Mouse (Mus musculus): ENCODE data around the gene Pole. TPM values are rescaled to one million over a fixed set of nuclear protein-coding genes. Genes with fewer than 3 reads are reported as not detected.
A peak's percentile ranks its signal among the peaks of the same experiment; 100 is the strongest.

The Pole gene
- total RNA-seq, 2 experiments from 2014 or later, result 1.3 TPM

DNA sequence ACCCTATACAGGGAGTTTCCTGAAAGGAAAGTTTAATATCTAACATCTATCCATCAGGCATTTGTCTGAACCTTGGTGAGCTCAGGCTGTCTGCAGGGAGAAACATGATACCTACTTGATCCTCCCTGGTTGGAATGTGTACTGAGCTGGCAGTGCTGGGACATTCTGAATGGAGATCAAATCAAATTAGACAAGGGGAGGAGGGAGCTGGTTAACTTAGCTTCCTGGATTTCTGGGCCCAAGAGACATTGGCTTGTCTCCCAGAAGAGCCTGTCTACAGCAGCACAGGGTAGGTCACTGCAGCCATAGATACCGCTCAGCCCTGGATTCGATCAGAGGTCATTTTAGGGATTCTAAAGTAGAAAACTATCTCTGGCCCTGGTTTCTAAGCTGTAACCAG, 52.7 kb downstream of the Pole start:
- DNase-seq (ENCODE audit: low spot score in 2 of 2), result no peak
- intact Hi-C loops (cut with DNase I), result no loop called here

- intact Hi-C loops (cut with DNase I), result no loop called here
- DNase-seq (ENCODE audit: low spot score in 2 of 2), result peak in 1 of 2 experiments; percentile 8
Measured at GRCm38 (mm10) chr5:110342648-110343284, 56.7 kb downstream of the Pole start, which contains the start of gene P2rx2. Gene P2rx2 (minus strand): TSS chr5:110343212.

GRCm38 (mm10) chr5:110344524-110344923, 58.4 kb downstream of the Pole start, which contains the start of gene Lrcol1:
Gene Lrcol1 (plus strand): TSS chr5:110344730.
- intact Hi-C loops (cut with DNase I), result no loop called here

DNA sequence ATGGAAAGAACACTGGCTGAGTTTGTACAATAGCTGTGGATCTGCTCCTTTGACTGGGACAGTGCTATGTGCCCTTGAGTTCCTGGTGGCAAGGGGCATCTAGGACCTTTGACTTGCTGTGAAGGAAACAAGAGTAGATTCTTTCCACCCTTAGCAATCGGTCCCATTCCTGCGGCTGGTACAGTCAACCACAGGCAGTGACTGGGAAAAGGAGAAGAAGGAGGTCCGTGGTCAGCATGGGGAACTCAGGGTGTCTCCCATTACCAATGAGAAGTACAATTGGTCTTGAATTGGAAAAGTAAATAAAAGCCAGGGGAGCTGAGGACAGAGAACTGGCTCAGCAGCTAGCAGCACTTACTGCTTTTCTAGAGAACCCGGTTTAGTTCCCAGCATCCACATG, 59.4 kb downstream of the Pole start:
- intact Hi-C loops (cut with DNase I), result no loop called here

More at GRCm38 (mm10) chr5:110344524-110344923, 58.4 kb downstream of the Pole start, which contains the start of gene Lrcol1:
- no peak for DNase-seq (ENCODE audit: low spot score in 2 of 2)

DNA sequence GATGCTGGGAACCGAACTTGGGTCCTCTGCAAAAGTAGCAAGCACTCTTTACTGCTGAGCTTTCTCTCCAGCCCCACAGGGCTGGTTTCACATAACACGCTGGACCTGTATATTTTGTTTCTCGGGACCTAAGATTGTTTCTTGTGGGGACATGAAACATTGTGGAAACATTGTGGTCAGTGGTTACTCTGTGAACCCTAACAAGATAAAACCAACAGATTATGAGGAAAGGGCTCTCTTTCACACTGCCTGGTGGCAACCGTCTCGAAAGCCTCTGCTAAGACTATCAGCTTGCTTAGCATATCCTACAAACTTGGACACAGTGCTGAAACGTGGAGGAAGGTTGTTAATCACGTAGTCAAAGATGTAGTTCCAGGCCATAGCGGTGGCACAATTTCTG, 60.9 kb downstream of the Pole start:
- no peak for DNase-seq (ENCODE audit: low spot score in 2 of 2)
- intact Hi-C loops (cut with DNase I), result no loop called here

More for the DNA sequence above, 59.4 kb downstream of the Pole start:
- DNase-seq (ENCODE audit: low spot score in 2 of 2), result no peak

GRCm38 (mm10) chr5:110354716-110355115, 68.6 kb downstream of the Pole start:
- peak in 1 of 2 experiments; percentile 22 for DNase-seq (ENCODE audit: low spot score in 2 of 2)
- intact Hi-C loops (cut with DNase I), result no loop called here

DNA sequence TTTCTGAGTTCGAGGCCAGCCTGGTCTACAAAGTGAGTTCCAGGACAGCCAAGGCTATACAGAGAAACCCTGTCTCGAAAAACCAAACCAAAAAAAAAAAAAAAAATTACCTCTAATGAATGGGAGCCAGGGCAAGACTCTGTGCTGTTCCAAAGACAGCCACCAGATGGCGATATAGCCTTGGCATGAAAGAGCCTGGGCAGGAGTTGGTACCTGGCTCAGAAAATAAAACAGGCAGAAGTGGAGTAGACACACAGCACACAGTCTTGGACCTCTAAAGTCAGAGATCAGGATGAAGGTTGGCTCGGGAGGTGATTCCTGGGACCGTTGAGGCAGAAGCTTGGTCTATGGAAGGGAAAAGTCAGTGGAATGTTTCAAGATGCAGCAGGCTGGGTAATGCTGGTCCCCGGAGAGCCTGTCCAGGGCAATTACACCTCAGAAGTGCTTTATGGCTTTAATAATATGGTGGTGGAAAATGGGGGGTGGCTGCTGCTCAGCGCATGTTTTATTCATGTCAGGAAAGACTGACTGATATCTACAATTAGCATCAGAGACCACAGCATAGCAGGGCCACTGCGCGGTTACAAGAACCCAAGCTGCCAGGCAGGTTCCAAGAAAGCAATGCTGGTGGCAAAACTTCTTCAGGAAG, 71.5 kb downstream of the Pole start:
- intact Hi-C loops (cut with DNase I), result loop anchor here (2.0 kb wide), 2 partner anchors 75 to 279 kb away; no protein-coding TSS in a partner anchor
- DNase-seq (ENCODE audit: low spot score in 2 of 2), result peak; percentile 83 to 87

GRCm38 (mm10) chr5:110361465-110361864, 75.4 kb downstream of the Pole start:
- DNase-seq (ENCODE audit: low spot score in 2 of 2), result no peak
- intact Hi-C loops (cut with DNase I), result no loop called here

DNA sequence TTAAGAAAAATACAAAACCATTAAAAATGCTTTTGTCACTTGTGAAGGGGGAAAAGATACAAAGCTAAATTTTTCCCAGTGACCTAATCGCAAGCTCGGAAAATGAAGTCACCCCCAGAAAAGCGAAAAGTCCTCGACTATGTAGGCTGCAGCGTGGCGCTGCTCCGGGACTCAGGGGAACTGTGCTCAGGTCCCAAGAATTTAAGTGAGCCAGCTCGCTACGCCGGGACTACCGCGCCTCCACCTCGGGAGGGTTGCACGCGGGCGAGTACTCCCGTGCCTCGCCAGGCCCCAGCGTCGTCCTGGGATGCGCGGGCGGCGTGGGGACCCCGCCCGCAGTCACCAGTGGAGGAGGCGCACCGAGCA, 76.7 kb downstream of the Pole start:
- no peak for DNase-seq (ENCODE audit: low spot score in 2 of 2)
- intact Hi-C loops (cut with DNase I), result no loop called here

- DNase-seq (ENCODE audit: low spot score in 2 of 2), result peak; percentile 80 to 84
- intact Hi-C loops (cut with DNase I), result no loop called here
Measured at GRCm38 (mm10) chr5:110363179-110363821, 77.2 kb downstream of the Pole start.

DNA sequence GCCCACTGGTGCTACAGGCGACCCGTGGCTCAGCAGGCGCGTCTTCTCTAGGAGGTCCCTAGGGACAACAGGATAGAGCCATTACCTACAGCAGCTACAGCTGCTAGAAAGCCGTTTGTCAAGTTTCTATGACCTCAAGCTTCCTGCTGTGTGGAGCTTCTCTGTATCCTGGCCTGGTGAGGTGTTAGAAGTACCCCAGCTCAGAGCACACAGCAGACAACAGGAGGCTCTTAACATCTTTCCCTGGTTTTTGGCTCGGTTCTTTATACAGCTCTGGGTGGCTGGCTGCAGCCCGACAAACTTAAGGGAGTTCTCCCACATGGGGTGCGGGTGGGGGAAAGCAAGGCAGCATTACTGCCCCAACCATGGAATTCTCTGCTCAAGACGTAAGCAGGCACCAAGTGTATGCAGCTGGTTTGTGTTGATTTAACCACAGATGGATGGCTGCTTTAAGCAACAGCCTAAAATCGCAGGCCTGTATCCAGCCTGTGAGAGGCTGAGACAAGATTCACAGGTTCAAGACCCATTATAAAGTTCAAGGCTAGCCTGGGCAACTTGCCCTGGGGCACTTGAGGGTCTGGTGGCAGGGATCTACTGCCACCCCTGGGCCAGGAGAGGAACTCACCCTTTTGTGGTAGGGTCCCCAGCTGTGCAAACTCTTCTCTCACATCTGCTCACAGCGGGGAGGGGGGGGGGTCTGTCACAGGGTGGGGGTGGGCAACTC, 77.9 kb downstream of the Pole start:
- DNase-seq (ENCODE audit: low spot score in 2 of 2), result peak in 1 of 2 experiments; percentile 28
- intact Hi-C loops (cut with DNase I), result no loop called here

DNA sequence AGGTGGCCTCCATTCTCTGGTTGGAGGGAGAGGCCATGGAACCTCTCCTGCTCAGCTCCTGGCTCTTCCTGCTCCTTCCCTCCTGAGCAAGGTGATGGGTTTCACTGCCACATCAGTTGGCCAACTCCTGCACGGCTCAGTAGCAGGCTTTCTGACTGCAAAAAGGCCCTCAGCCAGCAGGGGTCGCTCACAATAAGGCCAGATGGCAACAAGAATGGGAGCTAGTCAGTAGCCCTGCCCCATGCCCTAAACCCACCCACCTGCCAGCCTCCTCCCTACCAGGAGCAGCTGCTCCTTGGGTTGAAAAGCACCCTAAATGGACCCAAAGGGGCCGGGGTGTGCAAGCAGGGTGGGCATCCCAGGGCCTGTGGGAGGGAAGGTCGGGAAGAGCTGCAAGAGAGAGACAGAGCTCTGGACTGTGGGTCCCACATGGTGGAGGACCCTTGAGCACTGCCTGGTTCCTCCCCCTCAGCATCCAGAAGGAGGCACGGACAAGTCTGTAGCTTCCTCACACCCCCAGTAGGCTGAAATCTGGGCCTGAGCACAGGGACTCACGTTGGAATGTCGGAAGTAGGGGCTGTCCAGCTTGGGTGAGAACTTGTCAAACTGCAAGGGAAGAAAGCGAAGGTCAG, 90.8 kb downstream of the Pole start:
- intact Hi-C loops (cut with DNase I), result loop anchor here (2.0 kb wide), 1 partner anchor 52 kb away; no protein-coding TSS in a partner anchor
- peak; percentile 65 to 74 for DNase-seq (ENCODE audit: low spot score in 2 of 2)

DNA sequence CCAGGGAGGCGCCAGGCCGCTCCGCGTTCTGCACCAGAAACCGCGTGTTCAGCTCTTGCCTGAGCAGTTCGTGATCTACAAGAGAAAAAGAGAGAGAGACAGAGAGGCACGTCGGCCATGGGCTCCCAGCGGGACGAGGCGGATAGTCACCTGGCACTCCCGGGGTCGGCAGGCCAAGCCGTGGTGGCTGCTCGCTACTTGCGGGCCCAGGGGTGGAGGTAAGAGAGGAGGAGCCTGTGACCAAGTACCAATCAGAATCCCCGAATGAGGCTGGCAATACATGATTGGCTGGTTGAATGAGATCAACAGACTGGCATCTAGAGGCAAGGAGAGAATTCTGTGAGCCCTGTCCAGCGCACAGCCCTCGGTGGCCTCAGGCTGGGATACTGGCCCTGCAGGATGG, 92.1 kb downstream of the Pole start:
- DNase-seq (ENCODE audit: low spot score in 2 of 2), result no peak
- intact Hi-C loops (cut with DNase I), result no loop called here

DNA sequence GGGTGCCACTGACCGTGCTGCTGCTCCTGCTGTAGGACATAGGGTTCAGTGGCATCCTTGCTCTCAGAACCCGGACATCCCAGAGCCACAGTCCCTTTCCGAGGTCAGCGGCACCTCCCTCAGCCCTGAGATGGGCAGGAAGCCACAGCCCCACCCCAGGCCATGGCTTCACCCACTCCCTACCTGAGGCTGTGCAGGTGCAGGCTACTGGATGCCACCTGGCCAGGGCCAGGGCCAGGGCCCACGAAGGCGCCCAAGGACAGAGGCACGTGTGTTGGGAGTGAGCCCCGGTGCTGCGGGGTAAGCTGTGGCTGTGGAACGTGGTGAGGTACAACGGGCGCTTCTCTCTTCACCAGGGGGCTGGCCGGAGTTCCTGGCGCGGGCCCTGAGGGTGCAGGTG, 93.0 kb downstream of the Pole start:
- no peak for DNase-seq (ENCODE audit: low spot score in 2 of 2)
- intact Hi-C loops (cut with DNase I), result no loop called here

GRCm38 (mm10) chr5:110379823-110380222, 93.7 kb downstream of the Pole start:
- intact Hi-C loops (cut with DNase I), result no loop called here

GRCm38 (mm10) chr5:110384491-110384890, 98.4 kb downstream of the Pole start:
- intact Hi-C loops (cut with DNase I), result no loop called here
- DNase-seq (ENCODE audit: low spot score in 2 of 2), result no peak

More at GRCm38 (mm10) chr5:110379823-110380222, 93.7 kb downstream of the Pole start:
- no peak for DNase-seq (ENCODE audit: low spot score in 2 of 2)

DNA sequence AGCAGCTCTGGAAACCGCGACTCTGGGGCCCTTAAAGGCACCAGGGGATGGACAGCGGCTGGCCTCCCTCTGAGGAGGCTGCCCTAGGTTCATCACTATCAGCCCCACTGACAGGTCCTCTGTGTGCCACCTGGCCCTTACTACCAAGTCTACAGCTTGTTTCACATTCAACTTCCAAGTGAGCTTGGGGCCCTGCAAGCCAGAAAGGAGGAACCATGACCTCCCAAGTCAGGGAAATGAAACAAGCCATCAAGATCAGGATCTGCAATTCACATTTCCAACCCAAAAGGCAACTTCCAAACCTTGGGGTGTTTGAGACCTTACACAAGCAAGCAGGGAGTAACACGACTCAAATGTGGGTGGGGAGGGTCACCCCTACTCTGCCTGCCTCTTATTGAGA, 99.2 kb downstream of the Pole start:
- no peak for DNase-seq (ENCODE audit: low spot score in 2 of 2)
- intact Hi-C loops (cut with DNase I), result no loop called here

DNA sequence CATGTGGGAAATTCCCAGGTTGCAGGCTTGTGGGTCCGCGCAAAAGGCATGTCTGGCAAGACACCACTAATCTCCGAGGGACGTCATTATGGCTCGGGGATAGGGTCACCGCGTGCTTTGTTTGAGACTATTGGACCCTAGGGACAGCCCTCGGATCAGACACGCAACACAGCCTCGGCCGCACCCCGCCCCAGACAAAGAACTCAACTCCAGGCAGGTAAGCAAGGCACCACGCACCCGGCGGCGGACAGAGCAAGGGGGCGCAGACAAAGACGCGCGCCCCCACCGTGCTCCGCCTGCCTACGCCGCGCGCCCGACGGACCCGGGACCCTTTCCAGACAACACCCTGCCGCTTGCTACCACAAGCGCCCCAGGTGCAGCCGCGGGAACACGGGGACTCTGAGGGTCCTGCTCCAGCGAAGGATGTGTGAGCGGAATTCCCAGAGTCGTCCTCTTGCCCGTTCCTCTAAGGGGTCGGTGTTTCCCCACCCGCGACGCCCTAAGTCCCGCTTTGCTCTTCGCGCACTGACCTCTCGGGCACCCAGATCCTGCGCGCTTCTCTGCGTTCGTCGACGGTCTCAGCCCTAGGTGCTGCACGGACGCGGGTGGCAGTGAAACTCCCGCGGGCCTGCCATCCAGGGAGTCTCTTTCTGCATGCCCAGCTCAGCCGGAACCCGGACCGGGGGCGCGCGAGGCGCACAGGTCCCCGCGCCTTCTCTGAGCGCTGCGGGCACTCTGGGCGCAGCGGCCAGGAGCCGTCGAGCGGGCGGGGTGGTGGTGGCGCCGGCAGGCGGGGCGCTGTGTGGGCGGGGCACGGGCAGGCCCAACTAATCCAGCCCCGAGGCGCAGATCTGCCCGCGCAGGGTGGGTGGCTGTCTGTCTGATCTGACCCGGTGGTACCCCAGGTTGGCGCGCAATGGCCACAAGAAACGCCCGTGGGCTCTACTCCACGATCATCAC, 100.5 kb downstream of the Pole start:
- DNase-seq (ENCODE audit: low spot score in 2 of 2), result peak; percentile 61 to 64
- intact Hi-C loops (cut with DNase I), result no loop called here

Measured in left cerebral cortex, postnatal 25 days (tissue).